Mouse (Mus musculus): Measurements from ENCODE around the gene Large1.
"Not testable (repeated sequence)": the region's sequence is repeated elsewhere in the genome, so short reads cannot be mapped to it uniquely, and the experiment has no call there.

Large1 gene

DNA sequence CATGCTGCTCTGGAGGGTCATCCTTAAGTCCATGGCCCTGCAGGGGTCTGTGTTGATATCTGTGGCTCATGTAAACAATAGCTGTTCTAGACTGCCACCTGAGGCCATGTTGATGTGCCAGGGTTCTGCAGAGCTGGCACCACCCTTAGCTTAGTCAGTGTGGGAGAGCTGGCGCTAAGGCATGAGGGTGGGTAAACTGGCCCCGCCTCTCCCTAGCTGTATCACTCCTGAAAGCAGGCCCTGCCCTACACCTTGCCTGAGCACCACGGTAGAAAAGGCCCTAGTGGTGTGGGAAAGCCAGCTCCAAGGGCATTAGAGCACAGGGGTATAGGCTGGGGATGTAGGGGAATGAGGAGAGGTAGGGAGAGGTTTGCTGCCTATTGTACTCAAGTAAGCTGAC is 191.3 kb downstream of the Large1 start:
- CTCF ChIA-PET: no interaction called here

DNA sequence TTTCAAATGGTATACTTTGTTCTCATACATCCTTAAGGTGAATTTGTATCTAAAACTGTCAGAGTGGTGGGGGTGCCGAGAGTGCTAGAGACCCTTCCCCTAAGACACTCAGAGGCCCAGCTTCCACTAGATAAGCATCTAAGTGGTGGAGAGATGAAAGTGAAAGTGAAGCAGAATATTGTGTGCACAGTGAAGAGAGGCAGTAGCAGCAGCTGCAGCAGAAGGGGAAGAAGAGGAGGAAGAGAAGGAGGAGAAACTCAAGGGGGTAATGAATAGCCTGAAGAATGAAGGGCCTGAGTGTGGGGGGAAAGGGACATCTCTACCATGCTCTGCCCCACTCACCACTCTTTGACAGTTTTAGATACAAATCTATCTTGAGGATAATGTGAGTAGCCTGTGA is 191.8 kb downstream of the Large1 start:
- CTCF ChIA-PET: no interaction called here

DNA sequence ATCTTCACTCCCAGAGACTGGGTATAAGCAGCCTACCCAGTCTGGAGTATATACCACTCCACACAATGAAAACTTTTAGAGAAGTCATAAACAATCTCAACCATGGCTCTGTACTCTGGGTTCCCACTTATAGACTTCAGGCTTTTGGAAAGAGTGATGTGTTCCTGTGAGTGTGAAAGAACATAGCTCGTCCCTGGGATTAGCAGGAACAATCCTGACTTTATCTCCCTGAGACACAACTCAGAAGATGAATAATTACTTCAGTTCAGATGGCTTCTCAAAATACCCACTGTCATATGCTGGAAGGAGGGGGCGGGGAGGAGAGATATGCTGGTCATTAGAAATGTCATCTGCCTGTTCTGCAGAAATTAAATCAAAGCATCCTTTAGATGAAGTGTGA is 192.4 kb downstream of the Large1 start:
- CTCF ChIA-PET: no interaction called here

DNA sequence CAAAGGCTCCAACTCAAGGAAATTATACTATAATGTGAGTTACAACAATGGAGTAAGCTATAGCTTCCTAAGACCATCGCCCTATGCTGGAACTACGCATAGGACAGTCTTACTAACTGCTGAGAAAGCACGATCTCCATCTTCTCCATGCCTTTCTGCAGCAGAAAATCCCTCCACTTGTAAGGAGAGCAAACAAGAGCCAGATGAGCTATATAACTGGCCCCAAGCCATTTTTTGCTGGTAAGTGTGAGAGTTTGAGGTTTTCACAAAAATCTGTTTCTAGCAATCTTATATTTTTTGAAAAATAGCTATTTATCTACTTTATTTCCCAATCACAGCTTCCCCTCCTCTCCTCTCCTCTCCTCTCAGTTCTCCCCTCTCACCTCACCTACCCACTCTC is 206.1 kb downstream of the Large1 start:
- CTCF ChIA-PET: no interaction called here

DNA sequence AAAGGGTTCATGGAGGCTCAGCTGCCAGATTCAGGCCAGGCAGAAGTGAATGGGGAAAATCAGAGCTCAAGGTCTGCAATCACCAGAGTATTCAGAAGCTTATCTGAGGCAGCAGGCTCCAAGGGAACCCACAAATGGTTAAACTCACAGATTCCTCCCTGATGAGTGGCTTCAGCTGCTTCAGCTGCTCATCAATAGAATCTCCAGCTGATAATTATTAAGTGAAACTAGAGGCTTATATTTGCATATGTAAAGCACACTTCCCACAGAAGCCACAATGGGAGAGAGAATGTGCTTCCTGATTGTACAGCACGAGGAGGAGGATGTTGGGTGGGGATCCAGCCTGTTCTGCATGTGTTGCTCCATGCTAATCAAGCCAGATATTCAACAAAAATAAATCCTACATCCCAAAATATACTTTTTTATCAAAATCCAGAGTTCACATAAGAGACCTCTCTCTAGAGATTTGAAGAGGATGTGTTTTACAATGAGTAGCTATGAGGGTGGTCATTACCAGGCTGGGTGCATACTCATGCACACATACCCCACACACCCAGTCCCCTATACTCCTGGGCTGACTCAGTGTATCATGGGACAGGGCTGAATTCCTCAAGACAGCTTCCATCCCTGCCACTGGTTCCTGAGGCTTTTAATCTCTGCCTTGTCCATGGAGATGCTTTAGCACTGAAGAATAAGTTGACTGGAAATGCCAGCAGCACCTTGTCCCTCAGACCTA is 210.5 kb downstream of the Large1 start:
- CTCF ChIA-PET: no interaction called here

DNA sequence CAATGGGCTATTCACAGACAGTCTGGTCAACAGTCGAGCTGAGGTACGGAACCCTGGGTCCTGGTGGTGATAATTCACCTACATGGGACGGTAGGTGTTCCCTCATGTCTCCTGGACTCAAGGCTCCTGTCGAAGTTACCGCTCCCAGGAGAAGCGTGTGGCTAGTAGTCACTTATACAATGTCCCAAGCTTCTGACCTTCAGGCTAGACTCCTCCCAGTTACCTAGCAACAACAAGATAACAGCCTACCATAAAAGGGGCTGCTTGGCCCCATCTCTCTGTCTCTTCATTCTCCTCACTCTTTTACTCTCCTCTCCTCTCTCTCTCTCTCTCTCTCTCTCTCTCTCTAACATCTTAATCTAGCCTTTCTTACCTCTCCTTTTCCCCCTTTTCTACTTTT is 217.9 kb downstream of the Large1 start:
- CTCF ChIA-PET: no interaction called here

DNA sequence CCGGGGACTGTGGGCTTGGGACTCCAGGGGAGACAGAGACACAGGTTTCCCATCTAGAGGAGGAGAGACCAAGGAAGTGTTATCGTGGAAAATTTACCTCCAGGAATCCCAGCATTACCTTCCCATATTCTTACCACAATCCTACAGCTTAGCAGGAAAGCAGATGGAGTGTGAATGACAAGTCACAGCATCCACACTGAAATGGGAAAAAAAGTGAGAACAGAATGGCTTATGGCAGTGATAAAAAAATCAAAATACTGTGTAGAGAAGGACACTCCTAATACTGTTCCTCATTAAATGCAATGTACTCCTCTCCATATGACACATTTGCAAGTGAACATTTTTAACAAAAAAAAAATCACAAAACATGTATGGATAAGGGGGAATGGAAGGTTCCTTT is 221.3 kb downstream of the Large1 start:
- CTCF ChIA-PET: no interaction called here

DNA sequence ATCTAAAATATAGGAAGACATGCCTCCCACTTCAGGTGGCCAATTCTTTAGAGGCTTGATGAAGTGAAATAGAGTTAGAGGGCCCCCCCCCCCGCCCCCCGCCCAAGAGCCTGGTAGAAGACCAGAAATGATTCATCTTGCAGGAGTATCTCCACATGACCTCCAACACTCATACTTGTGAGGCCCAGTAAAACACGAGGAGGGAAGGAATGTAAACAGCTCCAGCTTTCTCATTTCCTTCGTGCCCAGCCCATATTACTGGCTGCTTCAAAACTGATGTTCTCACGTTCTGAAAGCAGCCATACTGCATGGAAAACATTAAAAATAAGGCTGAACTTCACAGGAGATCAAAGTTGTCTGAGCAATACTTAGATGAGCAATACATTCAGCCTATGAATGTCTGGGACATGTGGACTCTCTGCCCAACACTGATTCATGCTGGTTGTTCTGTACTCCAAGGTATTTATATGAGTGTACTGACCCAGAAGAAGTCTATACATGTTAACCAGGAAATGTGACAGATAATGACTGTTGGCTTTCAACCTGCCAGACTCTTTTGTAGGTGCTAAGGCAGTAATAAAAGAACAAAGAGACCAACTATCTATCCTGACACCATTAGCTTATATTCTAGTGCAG is 229.4 kb downstream of the Large1 start:
- CTCF ChIA-PET: no interaction called here

DNA sequence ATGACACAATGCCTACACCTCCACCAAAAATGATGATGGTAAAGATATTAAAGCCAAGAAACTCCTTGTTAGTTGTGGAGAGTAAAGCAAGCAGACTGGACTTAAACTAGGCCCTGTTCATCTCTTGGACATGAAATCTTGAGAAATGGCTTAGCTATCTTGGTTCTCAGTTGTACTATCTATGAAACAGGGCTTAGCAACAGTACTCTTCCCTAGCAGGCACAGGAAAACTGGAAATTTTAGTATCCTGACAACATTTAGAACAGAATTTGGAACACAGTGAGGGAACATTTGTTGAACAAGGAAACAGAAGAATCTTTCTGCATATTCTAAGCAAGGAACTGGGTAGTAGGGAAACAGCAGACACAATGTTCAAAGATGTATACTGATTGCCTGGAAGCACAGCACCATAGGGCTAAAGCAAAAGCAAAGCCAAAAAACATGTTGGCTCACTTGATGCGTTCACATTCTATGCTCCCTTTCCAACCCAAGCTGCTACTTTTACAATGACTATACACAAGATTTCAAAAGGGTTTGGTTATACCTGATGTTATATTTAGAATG is 240.9 kb downstream of the Large1 start:
- CTCF ChIA-PET: no interaction called here

DNA sequence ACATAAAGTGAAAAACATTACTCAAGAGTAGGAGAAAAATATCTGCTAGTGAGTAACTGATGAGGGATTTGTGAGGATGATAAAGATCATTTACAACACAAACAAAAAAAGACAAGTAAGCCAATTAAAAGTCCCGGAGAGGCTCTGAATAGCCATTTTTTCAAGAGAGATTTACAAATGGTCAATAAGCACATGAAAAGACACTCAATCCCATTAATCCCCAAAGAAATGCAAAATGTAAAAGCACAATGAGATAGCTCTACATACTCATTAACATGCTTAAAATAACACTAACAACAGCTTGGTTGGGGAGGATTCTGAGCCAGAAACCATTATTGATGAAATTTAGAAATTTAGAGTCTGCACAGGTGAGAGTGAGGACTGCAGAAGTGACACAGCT is 249.3 kb downstream of the Large1 start:
- CTCF ChIA-PET: no interaction called here

DNA sequence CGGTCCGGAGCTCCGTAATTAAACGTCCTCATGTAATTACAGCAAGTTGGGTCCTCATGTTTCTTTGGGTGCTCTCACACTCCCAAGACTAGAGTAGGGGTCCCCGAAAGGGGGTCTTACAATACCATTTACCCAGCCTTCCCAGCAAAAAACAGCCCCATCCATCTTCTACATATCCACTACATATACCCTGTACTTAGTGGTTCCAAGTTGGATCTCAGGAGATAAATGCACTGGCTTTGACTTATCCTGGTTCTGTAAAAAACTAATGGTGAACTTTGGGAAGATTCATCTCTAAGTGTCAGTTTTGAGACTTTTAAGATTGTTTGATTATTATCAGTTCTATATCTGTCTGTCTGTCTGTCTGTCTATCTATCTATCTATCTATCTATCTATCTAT is 252.3 kb downstream of the Large1 start:
- CTCF ChIA-PET: no interaction called here

DNA sequence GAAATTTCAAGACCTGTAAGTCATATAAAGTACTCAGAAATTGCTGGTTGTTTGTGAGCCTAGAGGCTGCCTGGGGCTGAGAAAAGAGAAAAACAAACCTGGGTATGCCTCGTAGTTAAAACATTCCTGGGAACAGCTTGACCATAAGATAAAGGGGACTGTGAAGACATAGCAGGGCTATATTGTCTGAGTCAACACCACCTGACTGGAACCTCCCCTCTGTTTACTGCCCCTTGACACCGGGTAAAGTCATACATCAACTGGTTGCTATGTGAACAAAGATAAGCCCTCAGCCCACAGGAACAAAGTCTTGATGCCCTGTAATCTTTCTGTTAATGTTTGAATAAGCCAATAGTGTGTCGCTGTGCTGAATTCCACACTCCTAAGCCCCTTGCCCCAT is 252.7 kb downstream of the Large1 start:
- CTCF ChIA-PET: not testable (repeated sequence)

DNA sequence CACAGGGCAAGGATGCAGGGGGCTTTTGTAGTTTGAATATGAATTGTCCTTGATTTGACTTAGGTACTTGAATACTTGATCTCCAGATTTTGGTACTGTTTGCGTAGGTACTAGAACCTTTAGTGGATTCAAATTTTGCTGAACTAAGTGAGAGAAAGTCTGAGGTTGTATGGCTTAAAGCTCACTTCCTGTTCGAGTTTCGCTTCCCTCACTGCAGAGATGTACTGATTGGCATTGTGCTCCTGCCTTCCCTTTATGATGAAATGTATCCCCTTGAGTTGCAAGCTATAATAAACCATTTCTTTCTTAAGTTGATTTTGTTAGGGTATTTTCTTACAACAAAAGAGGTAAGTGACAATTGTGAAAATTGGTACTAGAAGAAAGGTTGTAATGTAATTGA is 253.8 kb downstream of the Large1 start:
- CTCF ChIA-PET: no interaction called here

DNA sequence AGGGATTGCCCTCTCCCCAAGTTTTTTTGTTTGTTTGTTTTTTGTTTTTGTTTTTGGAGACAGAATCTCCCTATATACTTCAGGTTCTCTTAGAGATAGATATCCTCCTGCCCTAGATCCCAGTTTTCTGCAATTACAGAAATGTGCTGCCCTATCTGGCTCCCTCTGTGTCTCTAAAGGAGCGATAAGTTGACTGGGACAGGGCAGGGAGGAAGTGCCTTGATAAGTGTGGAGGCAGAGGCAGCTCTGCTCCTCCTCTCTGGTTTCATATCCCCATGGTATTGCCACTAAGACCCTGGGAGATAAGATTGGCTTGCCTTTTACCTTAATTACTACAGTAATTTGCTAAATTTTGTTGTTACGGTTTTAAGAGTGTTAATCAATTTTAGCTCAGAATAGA is 256.4 kb downstream of the Large1 start:
- CTCF ChIA-PET: no interaction called here

DNA sequence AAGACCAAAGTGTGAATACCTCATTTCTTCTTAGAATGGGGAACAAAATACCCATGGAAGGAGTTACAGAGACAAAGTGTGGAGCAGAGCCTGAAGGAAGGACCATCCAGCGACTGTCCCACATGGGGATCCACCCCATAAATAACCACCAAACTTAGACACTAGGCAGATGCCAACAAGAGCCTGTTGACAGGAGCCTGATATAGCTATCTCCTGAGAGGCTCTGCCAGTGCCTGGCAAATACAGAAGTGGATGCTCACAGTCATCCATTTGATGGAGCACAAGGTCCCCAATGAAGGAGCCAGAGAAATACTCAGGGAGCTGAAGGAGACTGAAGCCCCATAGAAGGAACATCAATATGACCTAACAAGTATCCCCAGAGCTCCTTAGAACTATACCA is 275.6 kb downstream of the Large1 start:
- CTCF ChIA-PET: not testable (repeated sequence)

DNA sequence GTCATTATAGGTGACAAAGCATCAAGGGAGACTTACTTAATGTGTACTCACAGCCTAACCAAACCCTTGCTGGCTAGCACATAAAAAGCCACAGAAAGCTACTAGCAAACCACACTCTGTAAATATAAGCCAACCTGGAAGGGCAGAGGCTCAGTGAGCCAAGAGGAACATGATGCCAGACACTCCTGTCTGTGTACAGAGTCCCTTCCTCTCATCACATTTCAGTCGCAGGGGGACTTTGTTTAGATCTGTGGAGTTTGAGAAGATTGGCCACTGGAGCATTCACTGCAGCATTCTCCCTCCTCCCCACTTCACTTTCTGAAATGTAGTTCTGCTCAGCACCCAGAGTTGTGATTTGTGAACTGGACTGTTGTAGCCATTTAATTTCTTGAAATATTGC is 291.9 kb downstream of the Large1 start:
- CTCF ChIA-PET: no interaction called here

DNA sequence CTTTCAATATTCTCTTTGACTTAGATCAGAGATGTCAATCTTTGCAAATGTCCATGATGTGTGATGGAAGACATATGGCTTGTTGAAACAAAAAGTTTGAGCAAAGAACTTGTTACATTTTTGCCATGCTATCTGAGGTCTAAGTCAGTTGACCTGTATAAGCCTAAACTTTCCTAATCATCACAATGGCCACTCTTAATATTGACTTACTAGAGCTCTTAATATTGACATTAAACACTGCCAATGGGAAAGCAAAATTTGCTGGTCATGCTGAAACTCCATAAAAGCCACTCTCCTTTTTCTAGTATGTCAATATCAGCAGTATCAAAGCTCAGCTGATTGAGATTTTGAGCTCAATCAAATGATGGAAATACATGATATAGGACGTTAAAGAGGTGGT is 298.6 kb downstream of the Large1 start:
- CTCF ChIA-PET: no interaction called here

DNA sequence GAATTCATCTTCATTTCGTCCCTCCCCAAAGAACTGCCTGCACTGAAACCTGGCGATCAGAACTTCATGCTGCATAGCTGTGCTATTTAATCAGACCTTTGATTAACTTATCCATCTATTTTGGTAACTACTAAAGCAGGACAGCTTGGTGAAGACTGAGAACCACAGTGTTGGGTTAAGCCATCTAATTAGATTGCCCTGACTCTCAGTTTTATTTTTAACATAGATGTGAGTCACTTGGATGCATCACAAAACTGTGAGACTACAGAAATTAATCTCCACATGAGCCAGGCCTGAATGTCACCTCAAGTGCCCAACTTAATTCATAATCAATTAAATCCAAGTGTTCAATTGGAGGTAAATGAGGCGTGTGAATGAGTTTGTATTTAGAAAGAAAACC is 299.5 kb downstream of the Large1 start:
- CTCF ChIA-PET: no interaction called here

DNA sequence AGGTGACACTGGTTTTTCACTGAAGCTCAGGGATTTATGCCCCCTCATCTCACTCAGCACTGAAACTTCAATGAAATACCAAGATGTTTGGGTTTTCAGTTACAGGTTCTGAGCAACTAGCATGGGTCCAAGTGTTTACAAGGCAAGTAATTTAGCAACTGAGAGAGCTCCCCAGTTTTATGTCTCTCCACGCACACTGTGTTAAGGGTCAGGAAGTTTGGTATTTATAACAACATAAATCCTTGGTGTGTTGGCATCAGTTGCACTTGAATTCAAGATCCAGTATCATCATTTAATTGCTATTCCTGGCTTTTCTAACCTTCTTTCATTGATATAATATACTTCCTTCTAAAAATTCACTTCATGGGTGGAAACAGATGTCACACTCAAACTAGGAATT is 300.9 kb downstream of the Large1 start:
- CTCF ChIA-PET: no interaction called here

DNA sequence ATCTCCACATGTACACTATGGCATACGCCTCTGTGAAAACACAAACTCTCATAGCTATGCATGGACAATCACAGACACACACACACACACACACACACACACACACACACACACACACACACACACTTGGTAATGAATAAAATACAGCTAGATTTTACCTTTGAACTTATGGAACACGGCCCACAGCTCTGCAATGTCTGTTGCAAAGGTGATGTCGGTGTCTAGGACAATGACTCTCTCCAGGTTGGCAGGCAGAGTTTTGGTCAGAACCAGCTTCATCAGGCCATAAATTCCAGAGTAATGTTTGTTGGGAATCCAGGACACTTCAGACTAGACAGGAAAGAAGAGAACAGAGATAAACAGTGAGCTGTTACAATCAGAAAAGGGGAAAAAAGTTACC is 305.2 kb downstream of the Large1 start:
- CTCF ChIA-PET: interaction anchor here (0.7 kb wide), 1 partner anchor 16 kb away, joined by 9 read pairs; no protein-coding TSS in a partner anchor

DNA sequence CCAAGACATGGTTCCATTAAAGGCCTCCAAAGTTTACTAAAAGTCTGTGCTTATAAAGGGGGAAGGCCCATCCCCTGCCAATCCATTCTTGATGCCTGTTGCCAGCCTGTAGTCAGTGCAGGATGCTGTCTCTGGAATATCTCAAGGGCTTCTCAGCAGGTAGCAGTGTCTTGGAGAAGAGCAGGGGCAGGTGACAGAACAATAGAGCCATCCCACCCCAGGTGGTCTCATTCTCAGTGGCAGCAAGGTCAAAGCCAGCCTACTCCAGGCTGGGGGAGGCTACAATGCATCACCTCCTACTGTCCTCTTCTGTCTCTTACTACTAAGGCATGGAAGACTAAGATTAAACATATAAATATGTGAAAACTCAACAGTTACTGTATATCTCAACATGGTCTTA is 323.6 kb downstream of the Large1 start:
- CTCF ChIA-PET: no interaction called here

DNA sequence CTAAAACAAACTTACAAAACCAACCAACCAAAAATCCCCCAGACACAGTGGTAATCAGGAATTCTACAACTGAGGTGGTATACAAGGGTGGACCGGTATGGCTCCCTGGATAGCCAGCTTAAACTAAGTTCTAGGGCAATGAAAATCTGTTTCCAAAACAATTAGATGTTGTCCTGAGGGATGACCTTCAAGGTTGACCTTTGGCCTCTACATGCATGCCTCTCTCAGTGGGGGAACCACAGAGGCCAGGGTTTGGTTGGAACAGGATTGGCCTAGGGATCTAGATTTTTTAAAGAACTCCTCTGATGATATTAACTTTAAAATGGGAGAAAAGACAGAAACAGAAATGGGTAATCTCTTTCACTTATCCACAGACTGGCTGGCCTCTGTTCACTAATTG is 335.1 kb downstream of the Large1 start:
- CTCF ChIA-PET: no interaction called here

DNA sequence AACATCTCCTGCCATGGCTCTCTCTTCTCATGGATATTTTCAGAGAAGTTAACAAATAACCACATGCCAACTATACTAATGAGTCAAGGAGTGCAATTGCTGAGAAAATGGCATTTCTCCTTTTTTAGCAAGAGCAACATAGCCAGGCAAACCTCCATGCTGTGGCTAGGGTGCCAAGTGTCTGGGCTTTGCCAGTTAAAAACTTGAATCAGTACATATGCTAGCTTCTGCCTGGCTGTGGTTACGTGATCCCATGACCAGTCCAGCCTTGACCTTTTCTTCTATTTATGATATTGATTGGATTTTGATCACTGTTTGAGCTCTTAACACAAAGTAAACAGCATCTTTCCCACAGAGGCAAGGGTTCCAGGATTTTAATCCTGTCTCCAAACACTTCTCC is 335.7 kb downstream of the Large1 start:
- CTCF ChIA-PET: no interaction called here

DNA sequence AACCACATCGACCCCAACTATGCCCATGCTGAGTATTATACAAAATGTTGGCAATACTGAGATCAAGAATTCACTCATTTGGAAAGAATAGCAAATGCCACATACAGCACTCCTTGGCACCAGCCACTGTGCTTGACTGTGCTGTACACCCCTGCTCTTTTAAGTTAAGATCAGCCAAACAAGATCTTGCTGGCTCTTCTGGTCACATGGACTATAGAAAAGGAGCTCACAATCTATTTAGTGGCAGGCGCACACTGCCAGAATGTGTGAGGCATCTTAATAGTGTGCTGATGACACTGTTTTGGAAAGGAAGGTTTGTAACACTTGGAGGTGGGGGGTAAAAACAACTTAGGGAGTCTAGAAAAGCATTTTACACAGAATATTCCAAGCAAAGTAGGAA is 337.0 kb downstream of the Large1 start:
- CTCF ChIA-PET: no interaction called here
